Mouse (Mus musculus) midbrain, postnatal 0 days (tissue): ENCODE measurements at regions not wholly inside any gene's neighbourhood (a gene's known extent, or its start where the extent isn't known, plus 50 kb on each side); places are given as distances from the start of the nearest gene placed in this dataset.
A peak's percentile ranks its signal among the peaks of the same experiment; 100 is the strongest.

ENCODE experiments used
- ATAC-seq: fragments of 200-750 bp; cut with Nextera tagmentation; 2 replicates; pipeline ENCODE4 v1.8.0; 2017; ENCODE audit warnings: moderate number of reproducible peaks, mild to moderate bottlenecking, moderate TSS enrichment, moderate library complexity; ENCODE audit not compliant: low FRiP score
- DNase-seq: peaks from one replicate; pipeline ENCODE4 v3.0.0-alpha.2; 2015; ENCODE audit warnings: low spot score
- H3K27ac ChIP-seq: fragments of 300-500 bp; sonication (generic); 2 replicates; pipeline ENCODE4 v1.5.1; 2014; ENCODE audit warnings: low read depth, mild to moderate bottlenecking, low read length, mixed read lengths
- H3K27me3 ChIP-seq: fragments of 300-500 bp; sonication (generic); 2 replicates; pipeline ENCODE4 v1.6.1; 2014; ENCODE audit warnings: low read length, control low read depth, mixed read lengths; ENCODE audit not compliant: insufficient read depth
- H3K36me3 ChIP-seq: fragments of 300-500 bp; sonication (generic); 2 replicates; pipeline ENCODE4 v1.6.1; 2014; ENCODE audit warnings: low read length, control low read depth, mixed read lengths; ENCODE audit not compliant: insufficient read depth
- H3K4me1 ChIP-seq: fragments of 300-500 bp; sonication (generic); 2 replicates; pipeline ENCODE4 v1.6.1; 2014; ENCODE audit warnings: mild to moderate bottlenecking, control low read depth, antibody characterized with exemption, low read length, mixed read lengths; ENCODE audit not compliant: insufficient read depth
- H3K4me2 ChIP-seq: fragments of 300-500 bp; sonication (generic); 2 replicates; pipeline ENCODE4 v1.6.1; 2014; ENCODE audit warnings: low read depth, mild to moderate bottlenecking, low read length, mixed read lengths; ENCODE audit not compliant: poor library complexity, severe bottlenecking
- H3K4me3 ChIP-seq: fragments of 300-500 bp; sonication (generic); 2 replicates; pipeline ENCODE4 v1.5.1; 2014; ENCODE audit warnings: low read depth, mild to moderate bottlenecking, low read length, moderate library complexity
- H3K9ac ChIP-seq: fragments of 300-500 bp; sonication (generic); replicated peaks from 2 replicates; pipeline ENCODE4 v1.6.1; 2014; ENCODE audit warnings: mild to moderate bottlenecking, low read length, moderate library complexity, mixed read lengths; ENCODE audit not compliant: poor library complexity, severe bottlenecking
- H3K9me3 ChIP-seq: fragments of 300-500 bp; sonication (generic); 2 replicates; pipeline ENCODE4 v1.6.1; 2016; ENCODE audit warnings: low read length, control low read depth
- CTCF ChIP-seq: IDR thresholded peaks from 2 replicates; pipeline ENCODE4 v1.5.1; 2016; ENCODE audit warnings: antibody characterized with exemption, mild to moderate bottlenecking
- WGBS: fragments of 180-500 bp; shearing (Covaris S2); extraction: QIAGEN DNeasy Blood & Tissue Kit; methylation state at CpG from one replicate; pipeline ENCODE4 v1.1.7; 2014; 5-methylcytosine and 5-hydroxymethylcytosine counted together

- no peaks in the 10 kb centered on the region for H3K4me1 ChIP-seq
- no peak for TF ChIP-seq CTCF
- H3K27ac ChIP-seq = no peak overlapping the region
- no peak for ATAC-seq
- H3K4me3 ChIP-seq = no peak overlapping the region
- H3K9ac ChIP-seq = no peak overlapping the region
- WGBS = 92% methylated on average over 2 of the region's 2 CpGs
- no peak overlapping the region for H3K4me2 ChIP-seq
- no peaks in the 10 kb centered on the region for H3K27me3 ChIP-seq
- no peaks in the 10 kb centered on the region for H3K36me3 ChIP-seq
- DNase-seq = no peak
- no peaks in the 10 kb centered on the region for H3K9me3 ChIP-seq
Observed at GRCm38 (mm10) chr1:193578661-193579175, 208.6 kb upstream of the Camk1g start.

- no peaks in the 10 kb centered on the region for H3K36me3 ChIP-seq
- no peaks in the 10 kb centered on the region for H3K9me3 ChIP-seq
- no peak overlapping the region for H3K9ac ChIP-seq
- H3K27me3 ChIP-seq = no peaks in the 10 kb centered on the region
- WGBS = 89% methylated on average over 2 of the region's 2 CpGs
- H3K4me1 ChIP-seq = no peaks in the 10 kb centered on the region
- no peak overlapping the region for H3K4me3 ChIP-seq
- no peak for ATAC-seq
- no peak for TF ChIP-seq CTCF
- H3K27ac ChIP-seq = no peak overlapping the region
- peak; percentile 44 for DNase-seq
- no peak overlapping the region for H3K4me2 ChIP-seq
Observed at GRCm38 (mm10) chr1:193577821-193578220, 207.7 kb upstream of the Camk1g start.

GRCm38 (mm10) chr1:193575986-193576713, 206.1 kb upstream of the Camk1g start:
- ATAC-seq (peak; percentile 85), DNase-seq (peak; percentile 97)
- Histone ChIP-seq H3K9me3 (no peaks in the 10 kb centered on the region), H3K9ac (no peak overlapping the region), H3K36me3 (no peaks in the 10 kb centered on the region), H3K4me1 (no peaks in the 10 kb centered on the region), H3K27me3 (no peaks in the 10 kb centered on the region), H3K4me3 (no peak overlapping the region), H3K4me2 (peak overlapping the region; percentile 15; the same call in 1 of the 2 replicates), H3K27ac (no peak overlapping the region)
- peak; percentile 97 for TF ChIP-seq CTCF
- 1% methylated on average over 12 of the region's 12 CpGs for WGBS

- no peak overlapping the region for H3K27ac ChIP-seq
- no peak for DNase-seq
- no peaks in the 10 kb centered on the region for H3K27me3 ChIP-seq
- no peaks in the 10 kb centered on the region for H3K4me1 ChIP-seq
- H3K36me3 ChIP-seq = no peaks in the 10 kb centered on the region
- H3K9me3 ChIP-seq = no peaks in the 10 kb centered on the region
- TF ChIP-seq CTCF = no peak
- no peak overlapping the region for H3K4me2 ChIP-seq
- no peak for ATAC-seq
- H3K4me3 ChIP-seq = no peak overlapping the region
- H3K9ac ChIP-seq = no peak overlapping the region
- WGBS = 75% methylated on average over 2 of the region's 2 CpGs
Observed at GRCm38 (mm10) chr1:193572827-193573226, 202.7 kb upstream of the Camk1g start.

GRCm38 (mm10) chr1:193572411-193572810, 202.3 kb upstream of the Camk1g start:
- Histone ChIP-seq H3K9ac (no peak overlapping the region), H3K36me3 (no peaks in the 10 kb centered on the region), H3K4me2 (no peak overlapping the region), H3K27me3 (no peaks in the 10 kb centered on the region), H3K27ac (no peak overlapping the region), H3K9me3 (no peaks in the 10 kb centered on the region), H3K4me1 (no peaks in the 10 kb centered on the region), H3K4me3 (no peak overlapping the region)
- no peak for DNase-seq
- ATAC-seq = no peak
- TF ChIP-seq CTCF = no peak
- WGBS = 93% methylated on average over 3 of the region's 3 CpGs

GRCm38 (mm10) chr1:193571088-193571487, 201.0 kb upstream of the Camk1g start:
- TF ChIP-seq CTCF = no peak

More at GRCm38 (mm10) chr1:193571088-193571487, 201.0 kb upstream of the Camk1g start:
- no peak overlapping the region for H3K27ac ChIP-seq
- H3K4me1 ChIP-seq = no peaks in the 10 kb centered on the region
- no peak overlapping the region for H3K9ac ChIP-seq
- H3K4me2 ChIP-seq = no peak overlapping the region
- DNase-seq = no peak
- ATAC-seq = no peak
- no peak overlapping the region for H3K4me3 ChIP-seq
- H3K9me3 ChIP-seq = no peaks in the 10 kb centered on the region
- no peaks in the 10 kb centered on the region for H3K36me3 ChIP-seq
- no peaks in the 10 kb centered on the region for H3K27me3 ChIP-seq
